Mouse (Mus musculus): Measurements from ENCODE around the gene Arhgef15. TPM values are rescaled to one million over a fixed set of nuclear protein-coding genes. Genes with fewer than 3 reads are reported as not detected.
"Not testable (repeated sequence)": the region's sequence is repeated elsewhere in the genome, so short reads cannot be mapped to it uniquely, and the experiment has no call there.

Gene Arhgef15
- total RNA-seq, 2 experiments from 2014 or later, result 0.04 TPM; not detected in 1

DNA sequence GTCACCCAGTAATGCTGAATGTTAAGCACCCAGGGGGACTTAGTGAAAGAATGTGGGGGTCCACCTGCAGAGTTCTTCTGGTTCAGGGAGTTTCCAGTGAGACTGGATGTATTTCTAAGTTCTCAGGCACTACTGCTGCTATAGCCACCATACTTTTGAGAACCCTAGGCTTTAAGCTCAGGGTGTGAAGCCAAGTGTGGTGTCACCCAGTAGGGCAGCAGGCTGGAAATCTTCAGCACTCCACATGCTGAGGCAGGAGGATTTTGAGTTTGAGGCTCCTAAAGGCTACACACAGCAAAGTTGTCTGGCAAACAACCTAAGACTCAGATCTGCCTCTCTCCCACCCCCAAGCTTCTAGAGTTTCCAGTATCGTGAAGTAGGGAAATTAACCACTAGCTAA, 9.3 kb upstream of the Arhgef15 start:
- no peak for ATAC-seq (replicated peaks; ENCODE audit: poor library complexity)

DNA sequence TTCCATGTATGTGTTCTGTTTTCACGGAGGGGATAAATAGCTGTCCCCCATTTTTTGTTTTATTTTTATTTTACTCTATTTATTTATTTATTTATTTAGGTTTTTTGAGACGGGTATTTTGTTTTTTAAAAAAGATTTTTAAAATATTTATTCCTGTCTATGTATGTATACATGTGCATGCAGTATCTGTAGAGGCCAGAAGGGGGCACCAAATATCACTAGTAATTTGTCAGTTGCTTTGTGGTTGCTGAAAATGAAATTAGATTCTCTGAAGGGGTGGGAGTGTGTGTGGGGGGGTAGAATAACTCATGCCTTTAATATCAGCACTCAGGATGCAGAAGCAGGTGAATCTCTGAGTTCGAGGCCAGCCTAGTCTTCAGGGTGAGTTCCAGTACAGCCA, 8.6 kb upstream of the Arhgef15 start:
- ATAC-seq (replicated peaks; ENCODE audit: poor library complexity), result peak; percentile 51

DNA sequence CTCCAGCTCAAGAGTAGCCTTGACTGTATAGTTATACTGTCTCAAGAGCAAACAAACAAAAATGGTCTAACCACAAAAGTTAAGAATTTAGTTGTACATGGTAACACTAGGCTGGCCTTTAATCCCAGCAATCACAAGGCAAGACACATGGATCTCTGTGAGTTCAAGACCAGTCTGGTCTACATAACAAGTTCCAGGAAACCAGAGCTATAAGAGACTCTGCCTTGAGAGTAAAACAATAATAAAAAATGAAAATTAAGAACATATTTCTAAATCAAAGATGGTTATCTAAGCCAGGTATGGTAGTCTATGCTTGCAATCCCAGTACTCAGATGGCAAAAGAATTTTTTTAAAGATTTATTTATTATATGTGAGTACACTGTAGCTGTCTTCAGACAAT, 7.8 kb upstream of the Arhgef15 start:
- no peak for ATAC-seq (replicated peaks; ENCODE audit: poor library complexity)

DNA sequence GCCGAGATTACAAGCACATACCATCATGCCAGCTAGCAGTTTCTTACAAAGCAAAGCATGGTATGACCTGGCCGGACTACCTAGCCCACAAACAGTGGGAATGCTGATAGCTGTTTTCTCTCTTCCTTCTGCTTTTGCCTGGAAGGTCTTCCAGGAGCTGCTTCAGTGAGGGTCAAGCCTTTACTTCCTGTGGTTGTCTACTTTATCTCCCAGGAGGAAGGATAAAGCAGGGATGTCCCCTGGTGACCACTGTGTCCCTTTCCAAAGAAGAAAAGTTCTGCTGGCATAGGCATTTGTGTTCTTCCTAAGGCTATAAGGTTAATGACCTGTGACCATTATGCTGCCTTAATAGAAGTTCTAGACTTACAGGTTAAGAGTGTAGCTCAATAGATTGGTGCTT, 6.1 kb upstream of the Arhgef15 start:
- ATAC-seq (replicated peaks; ENCODE audit: poor library complexity), result no peak

DNA sequence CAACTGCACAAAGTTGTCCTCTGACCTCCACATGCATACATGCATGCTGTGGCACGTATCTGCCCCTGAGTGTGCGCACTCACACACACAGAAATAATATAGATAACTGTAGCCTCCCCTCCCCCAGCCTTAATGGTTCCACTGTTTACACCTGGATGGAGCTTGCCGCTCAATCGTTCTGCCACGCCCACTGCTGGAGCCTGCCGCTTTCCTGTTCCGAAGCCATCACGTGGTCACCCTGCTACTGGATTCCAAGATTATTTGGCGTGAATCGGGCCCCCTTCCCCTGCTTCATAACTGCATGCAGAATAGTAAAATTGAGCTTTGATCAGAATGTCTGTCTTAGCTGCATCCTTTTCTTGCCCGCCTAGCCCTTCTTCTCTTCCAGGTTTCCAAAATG, 4.9 kb upstream of the Arhgef15 start:
- ATAC-seq (replicated peaks; ENCODE audit: poor library complexity), result not testable (repeated sequence)

DNA sequence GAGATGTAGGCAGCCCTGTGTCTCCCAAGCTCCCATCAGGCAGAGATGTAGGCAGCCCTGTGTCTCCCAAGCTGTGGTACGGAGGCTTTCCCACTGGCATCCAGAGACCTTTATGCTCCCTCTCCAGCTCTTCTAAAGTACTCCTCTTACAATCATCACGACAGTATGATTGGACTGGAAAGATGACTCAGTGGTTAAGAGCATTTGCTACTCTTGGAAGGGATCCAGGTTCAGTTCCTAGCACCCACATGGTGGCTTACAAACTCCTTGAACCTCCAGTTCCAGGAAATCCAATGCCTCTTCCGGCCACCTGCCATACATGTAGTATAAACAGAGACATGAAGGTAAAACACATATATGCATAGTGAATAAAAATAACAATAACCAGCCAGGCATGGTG, 4.3 kb upstream of the Arhgef15 start:
- no peak for ATAC-seq (replicated peaks; ENCODE audit: poor library complexity)

DNA sequence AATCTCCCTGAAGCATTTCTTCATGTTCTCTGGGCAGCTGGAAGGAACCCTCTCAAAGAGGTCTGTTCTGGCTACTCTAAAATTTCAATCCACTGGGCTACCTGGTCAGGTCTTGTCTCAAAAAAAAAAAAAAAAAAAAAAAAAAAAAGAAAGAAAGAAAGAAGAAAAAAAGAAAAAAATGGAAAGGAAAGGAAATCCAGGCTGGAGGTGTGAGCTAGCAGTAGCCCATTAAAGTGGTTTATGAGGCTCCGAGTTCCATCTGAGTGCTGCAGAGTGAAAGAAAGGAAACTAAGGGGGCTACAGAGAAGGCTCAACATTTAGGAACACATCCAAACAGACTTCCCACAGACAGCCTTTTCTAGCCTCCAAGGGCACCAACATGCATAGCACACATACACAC, 691 bp upstream of the Arhgef15 start:
- ATAC-seq (replicated peaks; ENCODE audit: poor library complexity), result no peak

DNA sequence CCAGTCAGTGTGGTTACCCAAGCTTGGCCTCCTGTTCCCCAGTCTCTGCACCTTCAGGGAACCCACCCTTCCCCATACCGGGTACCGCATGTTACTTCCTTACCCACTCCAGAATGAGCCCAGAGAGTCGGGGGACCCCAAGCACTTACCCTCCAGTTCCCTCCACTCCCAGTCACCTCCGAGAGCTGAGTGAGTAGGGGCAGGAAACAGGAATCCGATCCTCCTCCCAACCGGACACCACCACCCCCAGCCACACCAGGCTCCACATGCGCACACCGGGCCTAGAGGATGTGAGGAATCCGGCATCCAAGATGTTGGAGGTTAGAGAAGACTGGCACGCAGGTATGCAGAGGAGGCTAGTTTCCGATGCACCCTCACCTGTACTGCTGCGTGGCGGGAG, 583 bp downstream of the Arhgef15 start:
- no peak for ATAC-seq (replicated peaks; ENCODE audit: poor library complexity)

DNA sequence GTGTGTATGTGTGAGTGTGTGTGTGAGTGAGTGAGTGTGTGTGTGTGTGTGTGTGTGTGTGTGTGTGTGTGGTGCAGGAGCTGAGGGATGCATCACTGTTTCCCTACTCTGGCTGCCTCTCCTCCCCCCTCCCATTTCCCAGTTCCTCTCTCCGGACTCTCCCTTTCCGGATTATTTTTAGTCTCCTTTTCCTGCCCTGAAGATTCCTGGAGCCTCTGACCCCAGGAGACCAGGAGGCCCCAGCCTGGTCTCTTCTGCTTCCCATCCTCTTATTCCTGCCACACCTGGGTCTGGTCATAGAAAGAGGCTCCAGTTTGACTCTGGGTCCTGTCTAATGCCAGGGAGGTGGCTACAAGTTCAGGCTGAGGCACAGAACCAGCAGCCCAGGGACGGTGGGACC, 1.2 kb downstream of the Arhgef15 start:
- no peak for ATAC-seq (replicated peaks; ENCODE audit: poor library complexity)

DNA sequence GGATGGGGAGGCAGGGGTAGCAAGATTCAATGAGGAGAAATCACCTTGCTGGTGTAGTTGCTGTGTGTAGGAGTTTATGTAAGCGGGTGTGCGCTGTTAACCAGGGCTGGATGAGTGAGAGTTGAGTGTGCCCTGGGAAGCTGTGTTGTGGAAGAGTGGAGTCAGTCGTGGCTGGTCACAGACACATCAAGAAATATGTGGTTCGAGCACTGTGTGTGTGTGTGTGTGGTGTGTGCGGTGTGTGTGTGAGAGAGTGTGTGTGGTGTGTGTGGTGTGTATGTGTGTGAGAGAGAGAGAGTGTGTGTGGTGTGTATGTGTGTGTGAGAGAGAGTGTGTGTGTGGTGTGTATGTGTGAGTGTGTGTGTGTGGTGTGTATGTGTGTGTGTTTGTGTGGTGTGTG, 1.8 kb downstream of the Arhgef15 start:
- ATAC-seq (replicated peaks; ENCODE audit: poor library complexity), result no peak

DNA sequence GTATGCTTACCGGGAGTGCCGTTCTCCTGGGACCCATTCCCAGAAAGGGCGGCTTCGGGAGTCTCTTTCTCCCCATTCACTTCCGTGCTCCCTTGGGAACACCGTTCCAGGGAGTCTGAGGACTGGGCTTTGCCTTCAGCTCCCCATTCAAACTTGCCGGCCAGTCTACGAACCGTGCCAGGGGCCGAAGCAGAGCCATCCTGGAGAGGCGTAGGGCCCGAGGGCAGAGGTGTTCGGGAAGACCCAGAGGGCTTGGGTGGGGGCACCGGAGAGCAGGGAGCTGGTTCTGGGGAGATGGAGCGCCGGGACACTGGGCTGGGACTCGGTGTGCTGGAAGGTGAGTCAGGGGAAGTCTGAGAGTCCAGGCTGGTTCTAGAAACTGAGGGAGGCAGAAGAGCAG, 2.9 kb downstream of the Arhgef15 start:
- ATAC-seq (replicated peaks; ENCODE audit: poor library complexity), result 0 out of 2 replicates have a peak, but pooled peaks have one; percentile 31

DNA sequence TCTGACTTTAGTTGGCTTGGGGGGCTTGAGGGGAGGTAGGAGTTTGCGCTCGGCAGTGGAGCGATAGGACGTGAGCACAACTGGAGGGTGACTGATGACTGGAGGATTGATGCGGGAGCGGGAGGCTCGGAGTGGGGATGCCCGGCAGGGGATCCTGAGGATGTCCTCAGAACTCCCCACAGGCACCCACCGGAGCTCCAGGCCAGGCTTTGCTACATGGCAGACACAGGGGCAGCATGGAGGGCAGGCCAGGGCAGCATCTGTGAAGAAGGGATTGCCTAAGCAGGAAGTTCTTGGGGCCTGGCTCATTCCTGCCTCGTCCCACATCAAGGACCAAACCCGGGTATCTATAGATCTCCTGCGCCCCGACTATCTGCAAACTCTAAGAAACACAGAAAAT, 3.4 kb downstream of the Arhgef15 start:
- no peak for ATAC-seq (replicated peaks; ENCODE audit: poor library complexity)

DNA sequence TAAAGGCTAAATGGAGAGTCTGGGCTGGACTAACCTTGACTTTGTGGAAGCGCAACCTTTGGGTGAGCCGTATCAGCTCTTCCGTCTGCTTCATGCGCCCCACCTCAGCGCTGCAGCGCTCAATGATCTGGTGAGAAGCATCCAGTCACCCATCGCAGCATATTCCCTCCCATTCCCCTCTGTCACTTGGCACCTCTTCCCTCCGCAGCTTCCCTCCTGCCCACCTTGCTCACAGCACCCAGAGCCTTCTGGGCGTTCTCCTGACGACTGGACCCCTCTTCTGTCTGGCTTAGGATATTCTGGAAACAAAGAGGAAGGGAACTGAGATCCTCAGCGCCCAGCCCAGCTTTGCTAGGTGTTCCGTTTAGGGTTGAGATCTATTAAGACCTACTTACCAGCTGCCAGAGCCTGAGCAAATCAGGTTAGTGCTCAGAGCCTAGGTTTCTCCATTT, 9.7 kb downstream of the Arhgef15 start:
- ATAC-seq (replicated peaks; ENCODE audit: poor library complexity), result no peak

DNA sequence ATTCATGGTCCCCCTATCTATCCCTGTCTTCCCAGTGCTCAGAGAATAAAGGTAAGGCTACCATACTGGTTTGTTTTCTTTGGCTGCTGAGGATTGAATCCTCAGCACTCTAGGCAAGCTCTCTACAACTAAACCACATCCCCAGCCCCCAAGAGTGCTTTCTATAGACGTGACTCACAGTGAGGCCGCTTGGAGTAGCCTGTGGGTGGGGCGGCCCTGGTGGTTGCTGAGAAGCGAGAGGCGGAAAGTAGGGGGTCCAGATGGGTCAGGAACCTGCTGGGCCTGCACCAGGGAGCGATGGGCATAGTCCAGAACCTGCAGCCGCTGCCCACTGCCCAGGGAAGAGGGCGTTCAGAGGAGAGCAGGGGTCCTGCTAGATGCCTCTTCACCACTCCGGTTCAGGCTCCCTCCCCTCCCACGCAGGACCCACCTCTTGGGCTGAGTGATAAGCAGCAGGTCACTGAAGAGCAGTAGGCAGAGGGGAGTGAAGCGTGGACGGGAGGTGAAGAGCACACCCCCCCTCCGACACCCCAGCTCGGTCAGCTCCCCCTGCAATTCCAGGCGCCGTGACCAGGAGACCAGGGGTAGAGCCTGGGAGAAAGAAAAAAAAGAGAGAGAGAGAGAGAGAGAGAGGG, 10.4 kb downstream of the Arhgef15 start:
- ATAC-seq (replicated peaks; ENCODE audit: poor library complexity), result no peak

DNA sequence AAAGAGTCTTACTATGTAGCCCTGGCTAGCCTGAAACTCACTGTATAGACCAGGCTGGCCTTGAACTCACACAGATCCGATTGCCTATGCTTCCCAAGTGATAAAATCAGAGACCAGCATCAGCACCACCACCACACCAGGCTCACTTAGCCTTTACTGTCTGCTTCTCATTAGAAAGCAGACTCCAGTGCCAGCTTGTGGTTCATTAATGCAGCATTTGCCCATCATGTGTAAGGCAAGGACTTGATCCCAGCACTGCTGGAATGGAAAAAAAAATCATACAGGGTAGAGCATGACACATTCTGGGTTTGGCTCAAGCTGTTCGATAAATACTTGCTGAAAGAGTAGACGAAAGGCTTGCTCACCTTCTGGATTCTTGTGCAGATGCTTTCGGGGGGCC, 11.3 kb downstream of the Arhgef15 start:
- ATAC-seq (replicated peaks; ENCODE audit: poor library complexity), result no peak

DNA sequence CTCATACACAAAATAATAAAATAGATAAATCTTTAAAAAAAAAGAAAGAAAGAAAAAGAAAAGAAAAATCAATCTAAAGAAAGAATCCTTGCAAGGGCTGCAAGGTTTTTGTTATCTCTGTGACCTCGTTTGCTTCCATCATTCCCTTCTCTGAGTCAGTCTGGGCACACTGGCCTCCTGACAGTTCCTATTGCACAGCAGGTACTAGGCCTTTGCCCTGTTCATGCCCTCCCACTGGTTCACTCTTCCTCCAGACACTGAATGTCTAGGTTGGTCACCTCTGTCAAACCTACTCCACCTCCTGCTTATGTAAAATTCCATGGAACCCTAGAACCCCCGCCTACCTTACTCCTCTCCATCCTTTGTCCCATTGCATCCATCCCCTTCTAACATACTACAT, 12.0 kb downstream of the Arhgef15 start:
- ATAC-seq (replicated peaks; ENCODE audit: poor library complexity), result no peak

DNA sequence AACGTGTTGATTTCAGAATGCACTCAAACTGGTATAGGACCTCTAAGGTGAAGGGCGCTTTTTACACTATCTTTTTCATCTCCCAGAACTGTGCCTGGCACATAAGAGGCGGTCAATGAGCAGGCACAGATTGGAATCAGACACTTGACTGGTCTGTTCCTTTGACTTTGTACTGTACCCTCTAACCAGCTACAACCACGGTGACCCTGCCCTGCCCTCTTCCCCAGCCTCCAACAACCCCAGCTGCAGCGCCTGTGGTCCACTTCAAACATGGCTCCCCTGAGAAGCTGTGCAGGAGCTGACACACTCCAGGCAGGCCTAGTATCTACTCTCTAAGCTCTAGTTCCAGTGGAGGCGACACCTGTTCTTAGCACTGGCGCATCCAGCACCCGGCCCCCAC, 14.5 kb downstream of the Arhgef15 start:
- no peak for ATAC-seq (replicated peaks; ENCODE audit: poor library complexity)

DNA sequence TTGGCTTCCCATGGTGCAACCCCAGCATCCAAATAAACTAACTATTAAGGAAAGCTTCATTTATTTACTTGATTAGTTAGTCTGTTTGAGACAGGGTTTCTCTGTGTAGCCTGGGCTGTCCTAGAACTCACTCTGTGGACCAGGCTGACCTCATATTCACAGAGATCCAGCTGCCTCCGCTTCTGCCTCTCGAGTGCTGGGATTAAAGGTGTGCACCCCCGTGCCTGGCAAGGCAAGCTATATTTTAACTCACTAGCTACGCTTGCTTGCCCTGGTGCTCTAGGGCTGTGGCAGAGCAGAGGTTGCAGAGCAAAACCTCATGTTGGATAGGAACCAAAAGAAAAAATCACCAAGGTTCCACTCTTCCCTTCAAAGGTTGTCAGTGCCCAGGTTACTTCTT, 16.8 kb downstream of the Arhgef15 start:
- no peak for ATAC-seq (replicated peaks; ENCODE audit: poor library complexity)

DNA sequence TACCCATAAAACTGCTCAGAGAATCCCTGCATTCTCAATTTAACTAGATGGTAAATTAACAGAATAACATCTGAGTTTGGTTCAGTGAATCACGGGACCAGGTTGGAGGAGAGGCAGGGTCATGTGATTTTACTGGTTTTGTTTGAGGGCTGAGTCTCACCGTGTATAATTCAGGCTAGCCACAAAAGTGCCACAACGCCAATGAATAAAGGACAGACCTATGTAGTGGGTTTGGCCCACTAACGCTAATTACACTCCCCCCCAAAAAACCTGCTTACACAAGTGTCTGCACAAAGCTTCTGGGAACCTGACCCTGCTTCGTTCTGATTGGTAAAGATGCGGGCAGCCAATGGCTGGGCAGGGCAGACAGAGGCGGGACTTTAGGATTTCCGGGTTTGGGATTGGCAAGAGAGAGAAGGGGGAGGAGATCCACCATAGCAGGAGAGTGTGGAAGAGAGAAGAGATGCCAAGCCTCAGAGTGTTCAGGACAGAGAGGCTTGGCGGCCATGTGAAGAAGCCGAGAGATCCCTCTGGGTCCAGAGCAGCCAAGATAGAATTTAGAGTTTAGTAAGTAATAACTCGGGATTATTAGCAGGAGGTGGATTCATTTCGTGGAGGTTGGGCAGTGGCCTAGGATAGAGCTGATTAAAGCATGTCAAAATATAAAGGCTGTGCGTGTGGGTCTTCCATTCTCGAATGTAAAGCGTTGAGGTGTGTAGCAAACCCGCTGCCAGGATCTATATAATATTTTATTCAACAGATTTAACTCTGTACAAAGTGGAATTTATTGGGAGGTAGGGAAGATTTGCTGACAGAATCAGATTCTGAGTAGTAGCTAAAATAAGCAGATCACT, 17.6 kb downstream of the Arhgef15 start:
- ATAC-seq (replicated peaks; ENCODE audit: poor library complexity), result peak; percentile 100

DNA sequence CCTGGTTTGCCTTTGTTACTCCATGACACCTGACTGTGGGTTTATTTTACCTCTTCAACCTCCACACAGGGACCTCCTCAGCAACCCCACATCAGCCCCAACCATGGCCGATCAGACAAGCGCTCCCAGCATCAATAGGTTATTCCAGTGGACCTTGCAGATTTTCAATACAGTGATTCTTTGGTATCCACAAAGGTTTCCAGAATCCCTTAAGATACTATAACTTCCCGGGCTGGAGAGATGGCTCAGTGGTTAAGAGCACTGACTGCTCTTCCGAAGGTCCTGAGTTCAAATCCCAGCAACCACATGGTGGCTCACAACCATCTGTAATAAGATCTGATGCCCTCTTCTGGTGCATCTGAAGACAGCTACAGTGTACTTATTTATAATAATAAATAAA, 20.3 kb downstream of the Arhgef15 start:
- ATAC-seq (replicated peaks; ENCODE audit: poor library complexity), result not testable (repeated sequence)

DNA sequence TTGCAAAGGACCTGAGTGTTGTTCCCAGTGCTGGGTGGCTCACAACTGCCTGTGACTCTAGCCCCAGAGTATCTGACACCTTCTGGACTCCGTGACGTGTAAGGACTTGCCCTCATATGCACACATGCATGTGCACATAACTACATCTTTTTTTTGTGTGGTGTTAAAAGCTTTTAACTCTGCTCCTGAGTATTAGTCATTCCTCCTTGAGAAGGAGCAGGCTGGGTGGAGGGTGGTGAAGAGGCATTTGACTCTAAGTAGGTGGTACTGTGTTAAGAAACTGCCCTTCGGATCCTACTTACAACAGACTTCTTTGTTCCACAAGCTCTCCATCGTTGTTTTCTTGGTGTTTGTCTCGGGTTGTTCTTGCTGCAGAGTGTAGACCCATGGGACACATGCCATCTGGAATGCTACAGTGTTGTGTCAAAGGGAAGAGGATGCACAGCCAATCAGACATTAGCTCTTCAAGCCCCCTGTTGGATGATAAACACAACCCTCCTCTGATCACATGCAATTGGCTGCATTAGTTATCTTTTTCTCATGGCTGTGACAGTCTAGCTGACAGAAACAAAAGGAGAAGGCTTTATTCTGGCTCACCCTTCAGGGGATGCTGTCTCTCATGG, 23.3 kb downstream of the Arhgef15 start:
- no peak for ATAC-seq (replicated peaks; ENCODE audit: poor library complexity)

DNA sequence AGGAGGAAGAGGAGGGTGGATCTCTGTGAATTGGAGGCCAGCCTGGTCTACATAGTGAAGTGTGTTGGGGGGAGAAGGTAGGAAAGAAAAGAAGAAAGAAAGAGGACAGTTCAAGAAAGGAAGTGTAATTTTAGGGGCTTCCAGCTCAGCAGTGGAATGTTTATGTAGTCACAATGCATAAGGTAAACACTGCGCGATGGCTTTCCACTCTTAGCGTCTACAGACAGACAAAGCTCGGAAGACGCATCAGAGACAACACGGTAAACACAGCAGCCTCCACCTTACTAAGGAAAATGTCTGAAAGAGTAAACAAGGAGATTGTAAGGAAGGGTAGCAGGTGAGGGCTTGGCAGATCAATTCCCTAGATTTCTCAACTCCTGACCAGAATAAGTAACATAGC, 27.3 kb downstream of the Arhgef15 start:
- no peak for ATAC-seq (replicated peaks; ENCODE audit: poor library complexity)
